Mouse (Mus musculus): ENCODE results near the gene Tial1. TPM values are rescaled to one million over a fixed set of nuclear protein-coding genes. Genes with fewer than 3 reads are reported as not detected.

Gene Tial1
- polyA plus RNA-seq, 1 experiment from 2014 or later = 29.4 TPM

DNA sequence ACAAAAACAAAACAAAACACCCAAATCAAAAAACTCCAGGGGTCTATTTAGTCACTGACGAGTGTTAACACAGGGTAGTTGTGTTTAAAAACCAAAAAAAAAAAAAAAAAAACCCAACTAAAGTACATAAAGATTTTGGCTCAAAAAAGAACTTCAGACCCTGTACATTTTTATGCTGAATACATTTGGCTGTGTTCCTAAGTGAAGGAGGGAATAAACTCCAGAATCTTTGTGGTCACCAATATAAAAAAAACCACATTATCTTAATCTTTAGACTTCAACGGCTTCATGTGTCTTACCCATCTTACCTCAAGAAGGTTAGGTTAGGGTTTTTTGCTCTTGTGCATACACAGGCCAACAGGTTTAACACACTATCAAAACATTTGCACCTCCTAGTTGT is 20.9 kb downstream of the Tial1 start:
- H3K27me3 ChIP-seq (replicated peaks) = no peaks in the 10 kb centered on the region
- peaks cover 39% of the 10 kb centered on the region for H3K36me3 ChIP-seq
- H3K27ac ChIP-seq = no peak overlapping the region
- ATAC-seq (ENCODE audit: low FRiP score, low read depth) = no peak
- no peaks in the 10 kb centered on the region for H3K4me1 ChIP-seq
- H3K9ac ChIP-seq = no peak overlapping the region
- H3K4me3 ChIP-seq = no peak overlapping the region
- WGBS = 95% methylated on average over 2 of the region's 2 CpGs
- no peak overlapping the region for H3K4me2 ChIP-seq (replicated peaks)
- H3K9me3 ChIP-seq = no peaks in the 10 kb centered on the region

DNA sequence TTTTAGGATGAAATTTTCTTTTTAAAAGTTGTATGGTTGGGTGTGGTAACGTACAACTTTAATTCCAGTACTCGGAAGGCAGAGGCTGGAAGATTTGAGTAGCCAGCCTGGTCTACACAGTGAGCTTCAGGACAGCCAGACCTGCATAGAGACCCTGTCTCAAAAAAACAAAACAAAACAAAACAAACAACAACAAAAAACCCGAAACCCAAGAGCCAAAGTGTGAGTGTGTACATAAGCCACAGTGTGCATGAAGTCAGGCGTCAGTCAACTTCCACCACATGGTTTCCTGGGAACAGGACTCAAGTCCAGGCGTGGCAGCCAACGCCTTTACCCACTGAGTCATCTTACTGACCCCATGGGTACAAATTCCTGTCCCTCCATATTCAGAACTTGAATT is 22.3 kb downstream of the Tial1 start:
- H3K36me3 ChIP-seq = peaks cover 26% of the 10 kb centered on the region
- WGBS = 93% methylated on average over 6 of the region's 6 CpGs
- H3K9ac ChIP-seq = no peak overlapping the region
- no peaks in the 10 kb centered on the region for H3K9me3 ChIP-seq
- no peak overlapping the region for H3K27ac ChIP-seq
- no peaks in the 10 kb centered on the region for H3K4me1 ChIP-seq
- no peak overlapping the region for H3K4me3 ChIP-seq
- ATAC-seq (ENCODE audit: low FRiP score, low read depth) = no peak
- H3K4me2 ChIP-seq (replicated peaks) = no peak overlapping the region
- no peaks in the 10 kb centered on the region for H3K27me3 ChIP-seq (replicated peaks)

DNA sequence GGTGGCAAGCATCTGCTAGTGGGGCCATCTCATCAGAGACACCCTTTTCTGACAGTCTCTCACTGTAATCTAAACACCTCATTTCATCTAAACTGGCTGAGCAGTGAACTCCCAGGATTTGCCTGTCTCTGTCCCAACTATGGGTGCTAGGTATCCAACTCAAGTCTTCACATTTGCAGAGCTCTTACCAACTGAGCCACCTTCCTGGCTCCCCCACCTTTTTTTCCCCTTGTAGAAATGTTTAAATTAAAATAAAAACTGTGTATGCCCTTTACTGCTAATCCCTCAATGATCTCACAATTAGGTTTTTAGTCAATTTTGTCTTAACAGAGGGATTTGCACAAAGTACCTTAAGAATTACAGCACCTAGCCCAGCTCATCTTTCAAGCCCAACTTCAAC is 23.4 kb downstream of the Tial1 start:
- no peak overlapping the region for H3K4me3 ChIP-seq
- no peak overlapping the region for H3K9ac ChIP-seq
- no peak for ATAC-seq (ENCODE audit: low FRiP score, low read depth)
- no peaks in the 10 kb centered on the region for H3K27me3 ChIP-seq (replicated peaks)
- H3K9me3 ChIP-seq = no peaks in the 10 kb centered on the region
- H3K27ac ChIP-seq = no peak overlapping the region
- no peak overlapping the region for H3K4me2 ChIP-seq (replicated peaks)
- peaks cover 16% of the 10 kb centered on the region for H3K36me3 ChIP-seq
- H3K4me1 ChIP-seq = no peaks in the 10 kb centered on the region

DNA sequence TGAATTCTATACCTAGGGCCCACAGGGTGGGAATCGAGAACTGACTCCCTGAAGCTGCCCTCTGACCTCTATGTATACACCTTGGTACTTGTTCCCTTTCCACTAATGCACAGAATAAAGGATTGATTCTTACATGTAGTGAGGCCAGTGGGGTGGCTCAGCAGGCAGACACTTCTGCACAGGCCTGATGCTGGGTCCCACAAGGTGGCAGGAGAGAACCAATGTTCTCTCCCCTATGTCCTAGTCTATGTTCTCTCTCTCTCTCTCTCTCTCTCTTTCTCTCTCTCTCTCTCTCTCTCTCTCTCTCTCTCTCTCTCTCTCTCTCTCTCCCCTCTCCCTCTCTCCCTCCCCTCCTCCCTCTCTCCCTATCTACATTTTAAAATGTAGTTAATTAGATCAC is 28.3 kb downstream of the Tial1 start:
- ATAC-seq (ENCODE audit: low FRiP score, low read depth) = no peak
- Histone ChIP-seq H3K4me1 (no peaks in the 10 kb centered on the region), H3K36me3 (no peaks in the 10 kb centered on the region), H3K4me2 (replicated peaks) (no peak overlapping the region), H3K27ac (no peak overlapping the region), H3K27me3 (replicated peaks) (no peaks in the 10 kb centered on the region), H3K9me3 (no peaks in the 10 kb centered on the region), H3K9ac (no peak overlapping the region), H3K4me3 (no peak overlapping the region)
- WGBS = 75% methylated on average over 1 of the region's 1 CpGs

DNA sequence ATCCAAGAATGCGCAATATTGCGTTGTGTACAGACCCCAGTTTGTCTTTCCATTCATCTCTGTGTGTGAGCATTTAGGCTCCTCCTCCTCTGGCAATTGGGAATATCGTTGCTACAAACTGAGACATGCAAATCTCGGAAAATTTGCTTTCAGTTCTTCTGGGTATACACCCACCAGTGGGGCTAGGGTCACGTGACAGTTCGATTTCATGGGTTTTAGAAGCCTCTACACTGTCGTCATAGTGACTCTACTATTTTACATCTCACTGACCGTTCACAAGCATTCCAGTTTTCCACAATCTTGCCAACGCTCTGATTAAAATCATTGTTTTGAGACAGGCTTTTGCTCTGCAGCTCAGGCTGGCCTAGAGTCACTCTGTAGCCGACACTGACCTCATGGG is 28.9 kb downstream of the Tial1 start:
- no peak overlapping the region for H3K4me3 ChIP-seq
- H3K27ac ChIP-seq = no peak overlapping the region
- H3K9ac ChIP-seq = no peak overlapping the region
- WGBS = 61% methylated on average over 10 of the region's 10 CpGs
- no peak for ATAC-seq (ENCODE audit: low FRiP score, low read depth)
- no peaks in the 10 kb centered on the region for H3K27me3 ChIP-seq (replicated peaks)
- no peaks in the 10 kb centered on the region for H3K9me3 ChIP-seq
- no peaks in the 10 kb centered on the region for H3K36me3 ChIP-seq
- no peak overlapping the region for H3K4me2 ChIP-seq (replicated peaks)
- H3K4me1 ChIP-seq = no peaks in the 10 kb centered on the region

DNA sequence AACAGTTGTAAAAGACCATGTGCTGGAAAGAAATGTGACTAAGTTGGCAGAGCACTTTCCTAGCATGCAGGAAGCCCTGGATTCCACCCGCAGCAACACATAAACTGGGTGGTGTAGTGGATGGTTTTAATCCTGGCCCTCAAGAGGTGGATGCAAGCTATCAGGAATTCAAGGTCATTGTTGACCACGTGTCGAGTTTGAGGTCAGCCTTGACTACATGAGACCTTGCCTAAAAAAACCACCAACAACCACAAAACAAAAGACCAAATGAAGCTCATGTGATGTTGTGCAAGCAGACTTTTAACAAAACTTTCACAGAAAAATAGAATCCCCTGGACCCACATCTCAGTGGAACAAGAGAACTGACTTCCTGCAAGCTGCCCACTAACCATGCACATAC is 39.0 kb downstream of the Tial1 start:
- Histone ChIP-seq H3K4me1 (peaks cover 10% of the 10 kb centered on the region; the same call in 1 of the 2 replicates), H3K4me3 (no peak overlapping the region), H3K27me3 (replicated peaks) (peaks cover 41% of the 10 kb centered on the region), H3K9me3 (no peaks in the 10 kb centered on the region), H3K4me2 (replicated peaks) (no peak overlapping the region), H3K9ac (no peak overlapping the region), H3K36me3 (no peaks in the 10 kb centered on the region), H3K27ac (no peak overlapping the region)
- WGBS = 77% methylated on average over 3 of the region's 3 CpGs
- no peak for ATAC-seq (ENCODE audit: low FRiP score, low read depth)

DNA sequence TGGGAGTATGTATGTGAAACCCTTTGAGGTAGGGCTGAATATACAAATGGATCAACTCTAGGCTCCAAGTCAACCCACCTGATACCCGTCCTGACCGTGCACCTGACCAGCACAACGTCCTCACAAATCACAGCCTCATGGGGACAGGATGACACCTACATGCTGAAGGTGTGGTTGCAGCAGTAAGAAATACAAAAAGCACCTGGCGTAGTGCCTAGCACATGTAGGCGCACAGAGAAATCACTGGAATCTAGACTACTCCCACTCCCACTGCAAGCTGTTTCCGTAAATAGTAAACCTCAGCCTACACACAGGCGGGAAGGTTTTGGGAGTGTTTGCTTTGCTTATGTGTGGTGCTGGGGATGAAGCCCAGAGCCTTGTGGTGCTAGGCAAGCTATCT is 39.8 kb downstream of the Tial1 start:
- Histone ChIP-seq H3K36me3 (no peaks in the 10 kb centered on the region), H3K4me1 (peaks cover 14% of the 10 kb centered on the region; the same call in 1 of the 2 replicates), H3K4me3 (no peak overlapping the region), H3K9ac (no peak overlapping the region), H3K27ac (no peak overlapping the region), H3K9me3 (no peaks in the 10 kb centered on the region), H3K4me2 (replicated peaks) (no peak overlapping the region), H3K27me3 (replicated peaks) (peaks cover 48% of the 10 kb centered on the region)
- 87% methylated on average over 7 of the region's 7 CpGs for WGBS
- ATAC-seq (ENCODE audit: low FRiP score, low read depth) = no peak

DNA sequence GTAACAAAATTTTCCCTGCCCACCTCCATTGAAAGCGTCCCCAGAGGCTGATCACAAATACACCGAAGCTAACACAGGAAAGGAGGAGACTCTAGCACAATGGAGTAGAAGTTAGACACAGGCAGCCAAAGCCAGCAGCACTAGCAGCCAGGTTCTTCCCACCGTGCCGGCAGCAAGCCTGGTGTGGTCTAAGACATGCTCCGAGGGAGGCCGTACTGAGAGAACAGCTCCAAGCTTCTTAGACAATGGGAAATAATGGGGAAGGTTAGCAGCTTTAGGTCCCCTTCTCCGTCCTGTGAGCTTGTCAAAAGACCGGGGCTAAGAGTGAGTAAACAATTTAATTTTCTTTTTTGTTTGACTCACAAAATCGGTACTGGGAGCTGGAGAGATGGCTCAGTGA is 41.8 kb downstream of the Tial1 start:
- WGBS = 7% methylated on average over 9 of the region's 9 CpGs
- no peak for ATAC-seq (ENCODE audit: low FRiP score, low read depth)
- Histone ChIP-seq H3K4me3 (no peak overlapping the region), H3K9ac (no peak overlapping the region), H3K27ac (no peak overlapping the region), H3K27me3 (replicated peaks) (peaks cover 66% of the 10 kb centered on the region), H3K36me3 (no peaks in the 10 kb centered on the region), H3K4me2 (replicated peaks) (no peak overlapping the region), H3K9me3 (no peaks in the 10 kb centered on the region), H3K4me1 (peaks cover 14% of the 10 kb centered on the region; the same call in 1 of the 2 replicates)

DNA sequence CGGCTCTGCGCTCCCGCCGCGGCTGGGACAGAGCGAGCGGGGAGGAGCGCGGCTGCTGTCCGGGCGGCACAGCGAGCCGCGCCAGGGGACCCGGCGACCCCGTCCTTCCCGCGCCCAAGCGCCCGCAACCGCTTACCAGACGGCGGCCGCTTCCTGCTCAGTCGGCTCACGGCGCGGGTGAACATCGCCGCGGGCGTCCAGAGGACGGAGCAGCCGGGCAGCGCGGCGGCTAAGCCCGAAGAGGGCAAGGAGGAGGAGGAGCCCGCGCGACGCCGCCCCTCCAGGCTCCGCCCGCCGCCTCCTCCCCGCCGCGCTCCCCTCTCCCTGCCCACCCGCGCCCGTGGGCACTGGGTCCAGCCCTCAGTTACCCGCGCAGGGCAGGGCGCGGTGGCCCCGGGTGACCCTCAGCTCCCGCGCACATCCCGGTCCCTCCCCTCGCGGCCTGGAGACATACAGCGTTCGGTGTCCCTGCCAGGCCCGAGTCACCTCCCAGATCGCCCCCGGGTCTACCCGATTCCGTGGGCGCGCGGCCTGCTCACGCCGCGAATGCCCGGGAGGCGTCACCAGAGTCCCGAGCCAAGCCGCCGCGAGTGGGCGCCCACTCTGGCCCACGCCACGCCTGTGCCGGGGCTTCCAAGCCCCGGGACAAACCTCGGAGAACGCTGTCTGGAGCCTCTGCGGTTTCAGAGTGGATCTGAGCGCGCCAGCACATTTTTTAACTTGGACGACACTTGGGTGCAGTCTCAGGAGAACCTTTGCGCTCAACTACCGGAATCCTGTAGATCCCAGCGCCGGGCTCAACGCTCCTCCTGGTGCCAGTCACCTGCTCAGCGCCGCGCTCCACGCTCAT is 43.4 kb downstream of the Tial1 start, which contains the start of gene Rgs10:
Gene Rgs10, minus strand, starts transcription at position 829 of the 850 bp plus-strand sequence.
- Histone ChIP-seq H3K36me3 (no peaks in the 10 kb centered on the region), H3K9me3 (no peaks in the 10 kb centered on the region), H3K4me1 (peaks cover 14% of the 10 kb centered on the region; the same call in 1 of the 2 replicates), H3K4me2 (replicated peaks) (peak within 1 kb of the TSS; percentile 98), H3K27ac (no peak within 1 kb of the TSS), H3K9ac (peak within 1 kb of the TSS; percentile 69), H3K4me3 (peak within 1 kb of the TSS; percentile 71), H3K27me3 (replicated peaks) (peaks cover 72% of the 10 kb centered on the region)
- ATAC-seq (ENCODE audit: low FRiP score, low read depth) = peak; percentile 76
- under 1% methylated on average over 98 of the region's 102 CpGs for WGBS

DNA sequence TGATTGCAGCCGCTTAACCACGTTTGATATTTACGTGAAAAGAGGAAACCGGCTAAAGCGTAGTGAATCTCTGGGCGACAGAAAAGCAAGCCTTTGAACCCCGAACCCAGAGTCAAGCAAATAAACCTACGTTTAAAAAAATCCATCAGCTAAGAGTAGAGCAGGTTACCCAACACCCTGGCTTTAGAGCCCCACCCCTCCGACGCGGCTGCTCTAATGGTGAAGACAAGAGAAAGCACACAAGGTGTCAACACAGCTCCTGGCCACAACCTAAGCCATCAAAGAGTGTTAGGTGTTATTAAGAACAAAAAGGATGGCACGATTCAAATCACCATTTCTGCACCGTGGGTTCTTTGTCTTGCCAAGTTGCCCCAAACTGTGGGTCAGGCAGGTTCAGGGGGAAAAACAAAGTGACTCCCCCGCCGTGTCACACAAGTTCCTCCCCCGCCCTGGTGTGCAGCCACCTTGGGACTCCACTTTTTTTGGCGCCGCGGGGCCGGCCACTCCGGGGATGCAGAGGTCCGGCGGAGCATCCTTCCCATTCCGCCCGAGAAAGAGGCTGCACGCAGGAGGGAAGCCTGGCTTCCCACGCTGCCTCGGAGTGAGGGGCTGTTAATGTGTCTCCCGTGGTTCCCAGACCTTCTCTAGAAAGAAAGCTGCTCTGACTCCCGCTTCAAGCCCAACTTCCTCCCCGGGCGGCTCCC is 44.1 kb downstream of the Tial1 start:
- Histone ChIP-seq H3K36me3 (no peaks in the 10 kb centered on the region), H3K9me3 (no peaks in the 10 kb centered on the region), H3K4me1 (peaks cover 14% of the 10 kb centered on the region; the same call in 1 of the 2 replicates), H3K27ac (no peak overlapping the region), H3K27me3 (replicated peaks) (peaks cover 72% of the 10 kb centered on the region), H3K4me3 (peak overlapping the region; percentile 71), H3K4me2 (replicated peaks) (peak overlapping the region; percentile 98), H3K9ac (peak overlapping the region; percentile 69)
- WGBS = 3% methylated on average over 32 of the region's 32 CpGs
- peak; percentile 25; the same call in 1 of the 2 replicates for ATAC-seq (ENCODE audit: low FRiP score, low read depth)

DNA sequence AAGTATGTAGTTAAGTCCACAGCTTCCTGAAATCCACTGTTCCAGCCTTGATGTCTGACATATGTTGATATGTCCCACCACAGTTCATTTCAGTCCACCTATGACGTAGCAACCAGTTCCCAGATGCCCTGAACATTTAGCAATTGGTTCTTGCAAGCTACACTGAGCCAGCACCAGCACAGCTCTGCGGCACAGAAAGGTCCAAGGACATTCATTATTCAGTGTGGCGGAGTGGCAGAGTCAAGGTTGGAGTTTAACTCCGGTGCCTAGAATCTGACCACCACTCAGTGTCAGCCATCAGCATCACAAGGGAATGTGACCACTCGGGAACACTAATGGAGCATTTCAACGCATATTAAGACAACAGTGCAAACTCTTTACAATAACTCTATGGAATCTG is 44.9 kb downstream of the Tial1 start:
- Histone ChIP-seq H3K9ac (no peak overlapping the region), H3K4me2 (replicated peaks) (peak overlapping the region; percentile 98; the same call in 1 of the 2 replicates), H3K27ac (no peak overlapping the region), H3K9me3 (no peaks in the 10 kb centered on the region), H3K4me3 (0 out of 2 replicates have a peak overlapping the region, but pooled peaks have one; percentile 71), H3K4me1 (peaks cover 14% of the 10 kb centered on the region; the same call in 1 of the 2 replicates), H3K27me3 (replicated peaks) (peaks cover 69% of the 10 kb centered on the region), H3K36me3 (no peaks in the 10 kb centered on the region)
- 47% methylated on average over 6 of the region's 6 CpGs for WGBS
- ATAC-seq (ENCODE audit: low FRiP score, low read depth) = no peak

DNA sequence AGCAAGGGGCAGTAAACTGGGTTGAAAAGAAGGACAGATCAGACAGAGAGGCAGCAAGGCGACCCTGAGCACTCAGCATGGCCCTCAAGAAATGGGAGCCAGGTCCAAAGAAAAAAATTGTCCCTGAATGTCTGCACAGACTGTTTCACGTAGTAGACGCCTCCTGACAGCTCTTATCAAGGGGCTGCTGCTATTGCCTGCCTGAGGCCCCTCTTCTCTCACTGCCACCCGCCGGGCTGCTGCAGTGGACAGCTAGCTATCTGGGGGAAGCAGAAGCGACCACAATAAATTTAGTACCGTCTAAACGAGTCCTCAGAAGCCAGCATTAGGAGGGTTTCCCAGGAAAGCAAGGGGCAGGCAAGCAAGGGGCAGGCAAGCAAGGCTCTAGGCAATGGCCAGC is 47.1 kb downstream of the Tial1 start:
- 25% methylated on average over 8 of the region's 8 CpGs for WGBS
- no peak overlapping the region for H3K9ac ChIP-seq
- H3K27ac ChIP-seq = no peak overlapping the region
- H3K27me3 ChIP-seq (replicated peaks) = peaks cover 50% of the 10 kb centered on the region
- peaks cover 14% of the 10 kb centered on the region; the same call in 1 of the 2 replicates for H3K4me1 ChIP-seq
- ATAC-seq (ENCODE audit: low FRiP score, low read depth) = no peak
- H3K36me3 ChIP-seq = no peaks in the 10 kb centered on the region
- no peak overlapping the region for H3K4me2 ChIP-seq (replicated peaks)
- H3K4me3 ChIP-seq = no peak overlapping the region
- no peaks in the 10 kb centered on the region for H3K9me3 ChIP-seq
